Mouse (Mus musculus): ENCODE data around the gene Malrd1.

DNA sequence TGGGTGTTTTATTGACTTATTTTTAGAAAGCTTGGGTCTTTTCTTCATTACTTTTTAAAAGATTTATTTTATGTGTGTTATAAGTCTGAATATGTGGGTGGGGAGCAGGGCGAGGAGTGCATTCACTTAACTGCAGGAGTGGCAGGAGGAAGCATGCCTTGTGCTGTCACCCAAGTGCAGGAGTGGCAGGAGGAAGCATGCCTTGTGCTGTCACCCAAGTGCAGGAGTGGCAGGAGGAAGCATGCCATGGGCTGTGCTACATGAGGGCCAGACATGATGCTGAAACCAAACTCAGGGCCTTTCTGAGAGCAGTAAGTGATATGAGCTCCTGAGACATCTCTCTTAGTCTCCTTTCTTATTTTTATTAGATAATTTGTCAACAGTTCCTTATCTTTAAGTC lies 726.0 kb downstream of the Malrd1 start:
- no peak for TF ChIP-seq POLR2A (IDR thresholded peaks at IDR 0.05; ENCODE audit: borderline replicate concordance, low read depth, low read length)
- TF ChIP-seq CTCF (IDR thresholded peaks at IDR 0.05; ENCODE audit: low read depth, low read length), result no peak

Data from bone marrow macrophage, adult 2 months (primary cell).